Mouse (Mus musculus) lung, adult 2 months (tissue): ENCODE data around the gene Tmem179.

ENCODE experiments used
- CTCF ChIP-seq: fragments of 200-500 bp; IDR thresholded peaks from 2 replicates; pipeline ENCODE4 v1.5.1; 2011; ENCODE audit warnings: mild to moderate bottlenecking, low read length, control low read depth; ENCODE audit not compliant: insufficient read depth
- POLR2A ChIP-seq: fragments of 200-500 bp; IDR thresholded peaks from 2 replicates; pipeline ENCODE4 v1.6.1; 2011; ENCODE audit warnings: low read depth, mild to moderate bottlenecking, control low read depth, low read length, borderline replicate concordance; ENCODE audit errors: extremely low read depth

GRCm38 (mm10) chr12:112541483-112542091 is 25.0 kb upstream of the Tmem179 start:
- no peak for TF ChIP-seq CTCF
- no peak for TF ChIP-seq POLR2A
